Mouse (Mus musculus) E14TG2a.4 (cell line): ENCODE results near the gene Farp2.

Experiments
- CTCF ChIP-seq: conservative IDR thresholded peaks from 2 replicates; pipeline ENCODE4 v1.5.1; 2014; ENCODE audit warnings: low read length
- NANOG ChIP-seq: IDR thresholded peaks from 2 replicates; pipeline ENCODE4 v1.6.1; 2014; ENCODE audit warnings: borderline replicate concordance, low read length, mixed read lengths
- POU5F1 ChIP-seq: IDR thresholded peaks from 2 replicates; pipeline ENCODE4 v1.6.1; 2014; ENCODE audit warnings: low read length, borderline replicate concordance

DNA sequence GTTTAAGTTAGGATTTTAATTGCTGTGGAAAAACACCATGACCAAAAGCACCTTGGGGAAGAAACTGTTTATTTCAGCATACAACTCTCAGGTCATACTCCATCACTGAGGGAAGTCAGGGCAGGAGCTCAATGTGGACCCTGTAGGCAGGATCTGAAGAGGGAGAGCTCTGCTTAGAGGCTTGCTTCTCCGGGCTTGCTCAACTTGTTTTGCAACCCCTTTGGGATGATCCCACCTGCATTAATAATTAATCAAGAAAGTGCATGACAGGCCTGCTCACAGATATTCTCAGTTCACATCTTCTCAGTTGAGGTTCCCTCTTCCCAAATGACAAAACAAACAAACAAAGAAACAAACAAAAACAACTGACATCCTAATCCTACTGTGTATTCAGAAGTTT is 51.8 kb downstream of the Farp2 start:
- no peak for TF ChIP-seq CTCF
- TF ChIP-seq NANOG, result no peak
- TF ChIP-seq POU5F1, result no peak
